Mouse (Mus musculus) macrophage (primary cell): ENCODE results near the gene Sdr39u1. TPM values are rescaled to one million over a fixed set of nuclear protein-coding genes. Genes with fewer than 3 reads are reported as not detected.

Experiments
- H3K27ac ChIP-seq: fragments of 350-480 bp; formaldehyde crosslinking; 2 replicates; pipeline ENCODE4 v1.9.0; 2021
- H3K36me3 ChIP-seq: fragments of 350-480 bp; formaldehyde crosslinking; 2 replicates; pipeline ENCODE4 v1.9.0; 2021; ENCODE audit errors: inconsistent target
- H3K4me3 ChIP-seq: fragments of 350-480 bp; formaldehyde crosslinking; 2 replicates; pipeline ENCODE4 v1.9.0; 2021; ENCODE audit errors: inconsistent target
- H3K79me2 ChIP-seq: fragments of 350-480 bp; formaldehyde crosslinking; 2 replicates; pipeline ENCODE4 v1.9.0; 2021; ENCODE audit errors: inconsistent target
- WGBS: methylation state at CpG from one replicate; pipeline ENCODE4 v1.1.7; 2026; ENCODE audit warnings: inconsistent platforms; ENCODE audit not compliant: missing documents; 5-methylcytosine and 5-hydroxymethylcytosine counted together
- polyA plus RNA-seq: library from polyadenylated mRNA; stranded (reverse); fragments of 250-400 nt; gene quantifications from 3 replicates; pipeline ENCODE4 v1.2.4, GENCODE M21; 2018; ENCODE audit warnings: inconsistent platforms
- total RNA-seq, 78 experiments: library from RNA; depleted of rRNA; stranded (reverse); fragments of 250-400 nt; gene quantifications; 1 replicate in 9 of 78; 2 replicates in 24 of 78; 3 replicates in 43 of 78; 4 replicates in 2 of 78; pipeline ENCODE4 v1.2.4; 2018; ENCODE audit warnings: inconsistent platforms in 56 of 78

The Sdr39u1 gene
- 1 to 10 TPM in 9 of 26 experiments, under 1 TPM in 2, not detected in 15; 0.50 to 4.6 (median 2.1) TPM for total RNA-seq (2018; cell fraction: chromatin; rRNA removed)
- total RNA-seq (2018; cell fraction: cytosol; rRNA removed): 1 to 10 TPM in 19 of 26 experiments, under 1 TPM in 7; 0.32 to 3.0 (median 1.3) TPM
- 1 to 10 TPM in 10 of 26 experiments, under 1 TPM in 6, not detected in 10; 0.56 to 4.7 (median 1.1) TPM for total RNA-seq (2018; cell fraction: nucleus; rRNA removed)
- polyA plus RNA-seq: 1.5 to 3.1 TPM (median 2.0 TPM) in 3 replicates

- WGBS: 9% methylated on average over 39 of the region's 39 CpGs
- Histone ChIP-seq H3K79me2 (no peaks in the 10 kb centered on the region), H3K27ac (no peak within 1 kb of the TSS), H3K36me3 (peaks cover 18% of the 10 kb centered on the region), H3K4me3 (peak within 1 kb of the TSS; percentile 19; the same call in 1 of the 2 replicates)
Observed at GRCm38 (mm10) chr14:55899701-55900413, at the start of gene Sdr39u1. TSS of gene Sdr39u1 (minus strand) at chr14:55900293.

DNA sequence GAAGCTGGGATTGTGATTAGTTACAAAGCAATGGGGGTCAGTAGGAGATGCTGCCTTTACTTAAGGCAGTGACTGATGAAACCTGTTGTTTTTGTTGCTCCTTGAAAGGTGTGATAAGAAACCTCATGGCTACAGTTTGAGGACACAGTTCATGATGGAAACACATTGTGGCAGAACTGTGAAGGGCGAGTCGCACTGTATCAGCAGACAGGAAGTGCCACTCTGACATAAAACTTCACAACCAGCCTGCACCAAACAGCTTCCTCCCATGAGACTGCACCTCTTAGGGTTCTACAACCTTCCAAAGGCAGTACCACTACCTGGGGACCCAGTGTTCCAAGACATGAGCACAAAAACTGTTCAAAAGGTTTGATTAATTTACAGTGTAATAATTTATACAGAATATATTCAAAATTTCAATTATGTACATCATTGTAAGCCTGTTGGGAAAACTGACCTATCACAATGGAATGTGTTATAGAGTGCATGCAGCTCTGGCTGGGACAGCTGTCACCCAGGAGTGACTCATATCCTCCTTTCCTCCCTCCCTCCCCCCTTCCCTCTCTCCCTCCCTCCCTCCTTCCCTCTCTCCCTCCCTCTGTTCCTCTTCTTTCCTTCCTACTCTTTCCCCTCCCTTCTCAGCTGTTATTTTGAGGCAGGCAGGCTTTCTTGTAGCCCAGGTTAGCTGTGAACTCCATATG lies 46.3 kb upstream of the Sdr39u1 start:
- H3K36me3 ChIP-seq: no peaks in the 10 kb centered on the region
- H3K4me3 ChIP-seq: no peak overlapping the region
- WGBS: 4% methylated on average over 2 of the region's 2 CpGs
- no peaks in the 10 kb centered on the region for H3K79me2 ChIP-seq
- no peak overlapping the region for H3K27ac ChIP-seq

DNA sequence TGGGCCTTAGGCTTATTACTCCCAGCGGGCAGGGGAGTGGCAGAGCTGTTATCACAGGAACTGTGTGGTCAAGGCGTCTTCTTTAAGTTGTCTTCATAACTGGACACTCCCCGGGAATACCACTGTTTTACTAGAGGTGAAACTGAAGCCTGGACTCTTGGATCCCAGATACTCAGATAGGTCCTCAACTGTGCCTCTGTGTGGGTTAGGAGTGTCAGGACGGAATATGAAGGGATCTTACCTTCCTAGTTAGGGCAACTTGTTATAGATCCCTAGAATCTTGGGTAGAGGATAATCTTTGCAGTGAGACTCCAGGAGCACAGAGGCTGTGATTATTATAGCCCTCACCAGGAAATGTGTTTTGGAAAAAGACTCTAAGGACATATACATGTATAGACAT lies 44.5 kb upstream of the Sdr39u1 start, which contains the start of gene Cma1:
Cma1 (minus strand) TSS at position 101 of the 400 bp plus-strand sequence.
- WGBS: 95% methylated on average over 4 of the region's 4 CpGs
- H3K36me3 ChIP-seq: no peaks in the 10 kb centered on the region
- no peaks in the 10 kb centered on the region for H3K79me2 ChIP-seq
- H3K4me3 ChIP-seq: no peak within 1 kb of the TSS
- H3K27ac ChIP-seq: no peak within 1 kb of the TSS

DNA sequence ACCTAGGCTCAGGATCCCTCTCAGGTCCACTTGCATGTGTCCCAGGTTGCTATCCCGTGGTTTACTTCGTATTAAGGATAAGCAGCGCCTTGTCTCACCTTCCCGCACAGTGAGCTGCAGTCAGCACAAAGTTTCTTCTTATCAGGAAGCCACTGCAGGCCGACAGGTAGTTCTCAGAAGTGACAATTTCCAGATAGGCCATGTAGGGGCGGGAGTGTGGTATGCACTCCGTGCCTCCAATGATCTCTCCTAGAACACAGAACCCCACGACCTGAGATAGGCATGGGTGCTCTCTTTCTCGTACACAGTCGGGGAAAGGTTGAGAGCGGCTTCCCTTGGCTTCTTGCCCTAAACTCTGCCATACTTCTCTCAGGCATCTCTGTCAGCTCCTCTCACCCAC lies 43.5 kb upstream of the Sdr39u1 start:
- no peaks in the 10 kb centered on the region for H3K36me3 ChIP-seq
- H3K27ac ChIP-seq: no peak overlapping the region
- 89% methylated on average over 11 of the region's 11 CpGs for WGBS
- H3K4me3 ChIP-seq: no peak overlapping the region
- no peaks in the 10 kb centered on the region for H3K79me2 ChIP-seq

- 65% methylated on average over 7 of the region's 7 CpGs for WGBS
- no peaks in the 10 kb centered on the region for H3K79me2 ChIP-seq
- no peak overlapping the region for H3K4me3 ChIP-seq
- H3K36me3 ChIP-seq: no peaks in the 10 kb centered on the region
- H3K27ac ChIP-seq: no peak overlapping the region
Observed at GRCm38 (mm10) chr14:55940070-55940800, 40.1 kb upstream of the Sdr39u1 start.

DNA sequence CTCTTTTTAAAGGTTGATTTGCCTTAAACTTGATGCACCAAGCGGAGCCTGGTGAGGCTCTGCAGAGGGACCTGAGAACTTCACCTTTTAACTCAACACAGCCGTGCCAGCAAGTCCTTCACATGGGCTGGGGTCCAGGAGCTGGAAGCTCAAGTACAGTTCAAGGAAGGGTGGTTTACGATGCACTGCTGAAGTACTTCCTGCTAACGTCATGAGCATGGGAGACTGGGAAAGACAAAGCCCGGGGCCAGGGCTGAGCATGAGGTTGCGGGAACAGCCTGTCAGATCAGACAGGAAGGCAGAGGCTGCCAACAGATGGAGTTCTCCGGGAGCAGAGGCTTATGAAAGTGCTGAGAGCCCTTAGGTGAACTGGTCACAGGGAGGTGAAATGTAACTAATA lies 33.5 kb upstream of the Sdr39u1 start:
- 35% methylated on average over 7 of the region's 7 CpGs for WGBS
- H3K36me3 ChIP-seq: no peaks in the 10 kb centered on the region

DNA sequence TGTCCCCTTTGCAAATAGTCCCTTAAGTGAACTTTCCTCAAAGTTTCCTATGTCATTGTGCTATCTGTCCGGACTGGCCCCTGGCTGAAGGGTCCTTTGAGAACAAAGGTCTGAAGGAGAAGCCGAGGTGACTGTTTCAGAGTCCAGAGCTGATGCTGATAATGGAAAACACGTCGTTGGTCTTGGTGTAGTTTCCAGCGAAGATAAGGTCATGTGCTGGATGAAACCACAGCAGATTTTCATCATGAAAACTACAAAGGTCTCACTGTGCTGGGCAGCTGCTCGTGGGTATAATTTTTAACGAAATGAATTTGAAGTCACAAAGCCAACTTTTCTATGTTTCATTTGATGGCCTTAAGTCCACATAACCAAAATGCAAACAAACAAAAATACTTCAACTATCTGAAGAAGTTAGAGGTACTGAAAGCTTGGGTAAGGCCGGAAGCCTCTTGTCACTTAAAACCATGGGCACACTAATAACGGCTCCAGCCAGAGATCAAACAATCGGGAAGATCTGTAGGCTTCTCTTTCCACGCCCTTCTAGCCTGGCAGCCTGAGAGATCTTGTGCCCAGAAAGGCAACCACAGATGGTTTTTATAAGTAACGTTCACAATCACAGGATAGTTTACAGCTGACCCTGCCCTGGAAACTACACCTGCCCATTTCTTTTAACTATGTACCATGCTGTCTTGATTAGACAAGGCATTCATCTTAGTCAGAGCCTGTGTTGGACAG lies 29.3 kb upstream of the Sdr39u1 start:
- no peaks in the 10 kb centered on the region for H3K79me2 ChIP-seq
- WGBS: 79% methylated on average over 12 of the region's 12 CpGs
- H3K36me3 ChIP-seq: no peaks in the 10 kb centered on the region
- H3K4me3 ChIP-seq: no peak overlapping the region
- no peak overlapping the region for H3K27ac ChIP-seq

More for the DNA sequence above, 33.5 kb upstream of the Sdr39u1 start:
- Histone ChIP-seq H3K27ac (no peak overlapping the region), H3K4me3 (no peak overlapping the region), H3K79me2 (no peaks in the 10 kb centered on the region)

DNA sequence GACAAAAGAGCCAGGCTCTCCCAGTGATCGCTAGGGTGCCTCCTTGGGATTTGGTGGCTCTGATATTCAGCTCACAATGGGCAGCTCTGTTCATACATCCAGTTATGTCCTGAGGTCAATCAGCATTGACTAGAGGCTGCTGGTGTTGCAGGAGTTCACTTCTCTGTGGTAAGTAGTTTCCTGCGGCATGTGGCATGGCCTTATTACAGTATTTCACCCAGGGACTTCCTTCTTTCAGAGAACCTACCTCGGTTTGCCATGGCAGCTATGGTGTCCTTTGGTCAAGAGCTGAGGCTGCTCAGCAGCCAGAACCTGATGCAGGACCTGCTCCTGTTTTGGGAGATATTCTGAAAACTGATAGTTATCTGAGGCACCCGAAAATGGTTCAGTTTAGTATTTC lies 26.8 kb upstream of the Sdr39u1 start:
- no peaks in the 10 kb centered on the region for H3K79me2 ChIP-seq
- H3K4me3 ChIP-seq: no peak overlapping the region
- WGBS: 40% methylated on average over 4 of the region's 4 CpGs
- H3K36me3 ChIP-seq: no peaks in the 10 kb centered on the region
- no peak overlapping the region for H3K27ac ChIP-seq

DNA sequence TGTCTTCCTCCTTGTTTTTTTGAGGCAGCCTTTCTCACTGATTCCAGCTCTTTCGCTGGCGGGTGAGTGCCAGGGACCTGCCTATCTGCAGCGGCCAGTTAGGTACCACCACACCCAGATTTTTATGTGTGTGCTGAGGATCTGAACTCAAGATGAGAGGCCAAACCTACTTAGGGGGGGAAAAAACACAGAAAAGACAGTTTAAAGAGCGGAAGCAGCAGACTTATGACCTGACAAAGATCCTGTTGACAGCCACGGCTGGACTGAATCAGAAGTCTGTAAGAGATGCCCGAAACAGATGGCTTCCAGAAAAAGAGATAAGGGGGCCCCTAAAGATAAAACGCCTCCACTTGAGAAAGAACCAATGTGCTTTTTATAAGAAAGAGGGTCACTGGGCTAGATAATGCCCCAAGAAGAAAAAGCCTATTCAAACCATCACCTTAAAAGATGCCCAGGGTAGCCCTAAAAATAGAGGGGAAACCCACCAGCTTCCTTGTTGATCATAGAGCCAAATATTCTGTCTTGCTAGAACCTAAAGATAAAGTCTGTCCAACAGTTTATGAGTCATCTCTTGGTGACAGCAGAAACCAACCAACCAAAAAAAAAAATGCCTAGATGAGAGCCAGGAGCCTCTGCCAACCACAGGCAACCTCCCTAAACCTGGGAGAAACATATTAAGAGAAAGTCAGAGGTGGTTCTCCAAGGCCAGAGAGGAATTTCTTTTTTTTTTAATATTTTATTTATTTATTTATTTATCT lies 22.6 kb upstream of the Sdr39u1 start:
- Histone ChIP-seq H3K27ac (no peak overlapping the region), H3K4me3 (no peak overlapping the region), H3K36me3 (no peaks in the 10 kb centered on the region), H3K79me2 (no peaks in the 10 kb centered on the region)
- 76% methylated on average over 7 of the region's 7 CpGs for WGBS

DNA sequence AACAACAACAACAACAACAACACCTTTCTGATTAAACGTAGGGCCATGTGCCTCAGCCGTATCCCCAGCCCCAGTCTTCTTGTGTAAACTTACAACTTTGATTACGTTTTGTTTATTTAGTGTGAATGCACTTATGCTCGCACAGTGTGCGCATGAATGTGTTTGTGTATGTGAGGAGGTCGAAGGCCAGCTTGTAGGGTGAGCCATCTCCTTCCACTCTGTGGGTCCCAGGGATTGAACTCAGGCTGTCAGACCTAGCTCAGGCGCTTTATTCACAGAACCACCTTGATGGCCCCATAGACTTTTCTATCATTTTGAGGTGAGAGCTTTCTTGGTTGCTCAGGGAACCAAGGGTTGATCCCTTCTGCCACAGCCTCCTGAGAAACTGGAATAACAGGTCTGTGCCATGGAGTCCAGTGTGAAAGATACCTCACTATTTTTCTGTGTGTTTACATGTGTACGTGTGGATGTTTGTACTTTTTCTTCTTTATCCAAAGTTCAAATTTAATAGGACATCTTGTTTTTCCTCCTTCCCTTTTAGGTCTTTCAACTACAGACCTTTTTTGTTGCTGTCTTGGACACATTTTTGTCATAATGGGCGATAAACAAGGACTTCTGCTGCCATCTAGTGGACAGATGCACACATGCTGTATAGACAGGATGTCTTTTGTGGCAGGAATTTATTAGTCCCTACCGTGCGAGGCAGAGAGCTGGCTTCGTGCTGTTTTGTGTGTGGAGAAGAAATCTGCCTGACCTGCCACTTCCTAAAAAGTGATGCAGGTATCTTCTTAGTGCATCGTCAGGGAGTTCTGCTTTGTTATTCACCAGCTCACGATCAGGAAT lies 18.4 kb upstream of the Sdr39u1 start:
- no peak overlapping the region for H3K4me3 ChIP-seq
- no peak overlapping the region for H3K27ac ChIP-seq
- H3K36me3 ChIP-seq: no peaks in the 10 kb centered on the region
- no peaks in the 10 kb centered on the region for H3K79me2 ChIP-seq
- 49% methylated on average over 13 of the region's 14 CpGs for WGBS

- WGBS: 9% methylated on average over 4 of the region's 4 CpGs
- no peak overlapping the region for H3K27ac ChIP-seq
- no peaks in the 10 kb centered on the region for H3K79me2 ChIP-seq
- no peak overlapping the region for H3K4me3 ChIP-seq
- no peaks in the 10 kb centered on the region for H3K36me3 ChIP-seq
Observed at GRCm38 (mm10) chr14:55913406-55913805, 13.3 kb upstream of the Sdr39u1 start.

DNA sequence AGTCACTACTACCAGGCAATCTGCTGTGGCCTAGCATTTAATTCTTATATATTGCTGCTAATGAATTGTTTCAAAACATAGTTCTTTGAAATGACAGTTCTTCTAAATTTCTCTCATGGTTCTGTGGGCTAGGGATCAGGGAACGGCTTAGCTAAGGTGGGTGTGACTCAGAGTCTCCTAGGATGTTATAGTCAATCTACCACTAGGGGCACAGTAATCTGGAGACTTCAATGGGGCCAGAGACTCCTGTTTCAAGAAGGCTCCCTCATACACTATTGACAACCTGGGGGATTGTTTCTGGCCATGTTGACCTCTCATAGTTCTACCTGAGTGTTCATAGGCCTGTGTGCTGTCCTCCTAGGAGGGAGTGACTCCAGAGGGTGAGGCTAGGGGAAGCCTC lies 5.4 kb upstream of the Sdr39u1 start:
- Histone ChIP-seq H3K27ac (no peak overlapping the region), H3K79me2 (no peaks in the 10 kb centered on the region), H3K4me3 (no peak overlapping the region), H3K36me3 (no peaks in the 10 kb centered on the region)
- 5% methylated on average over 1 of the region's 1 CpGs for WGBS

DNA sequence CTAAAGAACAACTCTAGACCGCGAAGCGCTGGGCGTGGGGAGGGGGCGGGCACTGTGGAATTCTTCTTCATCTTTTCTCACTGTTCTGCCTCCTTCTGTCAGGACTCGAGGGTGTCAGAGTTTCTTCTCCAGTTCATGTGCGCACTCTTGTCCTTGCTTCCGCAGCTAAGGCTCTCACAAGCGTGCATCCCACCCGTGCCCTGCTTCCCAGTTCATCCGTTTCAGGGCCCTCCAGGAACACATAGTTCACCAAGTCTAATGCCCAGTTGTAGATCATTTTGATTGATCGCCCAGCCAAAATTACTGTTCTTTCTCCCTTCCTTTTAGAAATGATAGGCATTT lies 292 bp upstream of the Sdr39u1 start:
- Histone ChIP-seq H3K4me3 (peak overlapping the region; percentile 19; the same call in 1 of the 2 replicates), H3K79me2 (no peaks in the 10 kb centered on the region), H3K36me3 (peaks cover 13% of the 10 kb centered on the region), H3K27ac (no peak overlapping the region)
- WGBS: 12% methylated on average over 12 of the region's 12 CpGs
